Mouse (Mus musculus): ENCODE data around the gene Samt3.

The Samt3 gene

DNA sequence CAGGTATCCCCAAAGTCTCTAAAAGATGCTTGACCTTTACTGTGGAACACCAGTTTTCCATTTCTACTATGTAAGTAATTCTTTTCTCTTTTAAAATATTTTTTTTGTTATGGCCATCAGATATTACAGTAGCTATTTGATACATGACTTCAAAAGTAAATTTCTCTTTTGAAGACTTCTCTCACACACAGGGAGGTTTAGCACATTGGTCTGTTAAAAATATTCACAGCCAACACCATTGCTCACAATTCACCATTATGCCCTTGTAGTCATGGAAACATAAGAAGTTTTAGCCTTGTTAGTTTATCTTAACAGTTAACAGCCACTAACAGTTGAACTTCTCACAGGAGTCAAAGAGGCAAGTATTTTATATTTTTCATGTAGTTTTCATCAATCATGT, at the start of gene Samt3:
TSS of gene Samt3 (plus strand) at position 301 of the 400 bp plus-strand sequence.
- no peak for DNase-seq (ENCODE audit: low spot score)

DNA sequence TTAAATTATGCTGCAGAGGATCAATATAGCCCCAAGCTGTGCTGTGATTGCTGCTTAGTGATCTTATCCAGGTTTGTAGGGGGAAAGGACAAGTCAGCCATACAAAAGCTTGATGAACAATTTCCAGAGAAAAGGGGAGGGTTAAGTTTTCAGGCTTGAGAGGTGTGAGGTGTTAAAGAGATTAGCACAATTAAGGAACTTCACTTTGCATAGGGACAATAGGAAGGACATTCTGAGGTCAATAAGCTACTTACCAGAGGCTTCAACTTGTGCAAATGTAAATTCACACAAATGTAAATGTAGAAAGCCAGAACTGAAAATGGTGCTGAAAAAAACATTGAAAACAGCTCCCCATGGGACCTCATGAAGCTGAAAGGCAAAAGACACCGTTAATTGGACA, 27.4 kb upstream of the Samt3 start:
- DNase-seq (ENCODE audit: low spot score): no peak

GRCm38 (mm10) chrX:86088672-86089071, 44.7 kb downstream of the Samt3 start:
- DNase-seq (ENCODE audit: low spot score): no peak
